Mouse (Mus musculus) v-Abl transformed pro-B cells (cell line): Measurements from ENCODE around the gene Krtap14.

Source experiments
- in situ Hi-C, 2 experiments: fragments of 400-800 bp; cut with MboI; formaldehyde crosslinking; loops; one replicate each; pipeline ENCODE4 v1.15.1; 2025; ENCODE audit not compliant: unreplicated experiment in 2 of 2

Krtap14 gene

GRCm38 (mm10) chr16:88826095-88826652 is at the start of gene Krtap14:
Krtap14 (minus strand) TSS chr16:88826145.
- in situ Hi-C loops = loop anchor here in 1 of 2 experiments (10.0 to 25.0 kb wide), 4 partner anchors 431 to 1361 kb away; no protein-coding TSS in a partner anchor

- in situ Hi-C loops = no loop called here
These were observed 48.2 kb upstream of the Krtap14 start, which contains the start of gene Krtap19-2 for GRCm38 (mm10) chr16:88874169-88874568. Krtap19-2 (minus strand) TSS chr16:88874269.

- in situ Hi-C loops = no loop called here
These were observed 43.4 kb upstream of the Krtap14 start, which contains the start of gene Krtap19-1 for GRCm38 (mm10) chr16:88869311-88869710. Krtap19-1 (minus strand) TSS chr16:88869411.

- in situ Hi-C loops = no loop called here
These were observed 39.0 kb upstream of the Krtap14 start for GRCm38 (mm10) chr16:88864887-88865407.

- in situ Hi-C loops = no loop called here
These were observed 25.5 kb upstream of the Krtap14 start for GRCm38 (mm10) chr16:88851450-88851849.

- in situ Hi-C loops = loop anchor here (10.0 to 25.0 kb wide), 5 partner anchors 454 to 1339 kb away; no protein-coding TSS in a partner anchor
These were observed 22.6 kb upstream of the Krtap14 start for GRCm38 (mm10) chr16:88848558-88848957.

- in situ Hi-C loops = loop anchor here (10.0 to 25.0 kb wide), 5 partner anchors 453 to 1340 kb away; no protein-coding TSS in a partner anchor
These were observed 21.4 kb upstream of the Krtap14 start for GRCm38 (mm10) chr16:88847363-88847762.

- in situ Hi-C loops = loop anchor here in 1 of 2 experiments (10.0 to 25.0 kb wide), 4 partner anchors 432 to 1360 kb away; no protein-coding TSS in a partner anchor
These were observed 1.0 kb upstream of the Krtap14 start for GRCm38 (mm10) chr16:88826978-88827377.

GRCm38 (mm10) chr16:88823736-88824135 is 2.2 kb downstream of the Krtap14 start:
- in situ Hi-C loops = loop anchor here (5.0 to 10.0 kb wide), 2 partner anchors 166 to 429 kb away; no protein-coding TSS in a partner anchor

GRCm38 (mm10) chr16:88820066-88820465 is 5.9 kb downstream of the Krtap14 start, which contains the start of gene Krtap15:
Krtap15 (plus strand) TSS chr16:88820215.
- in situ Hi-C loops = loop anchor here (5.0 to 10.0 kb wide), 2 partner anchors 163 to 425 kb away; no protein-coding TSS in a partner anchor

GRCm38 (mm10) chr16:88811827-88812226 is 14.1 kb downstream of the Krtap14 start, which contains the start of gene Gm20741:
Gm20741 (minus strand) TSS chr16:88812220.
- in situ Hi-C loops = no loop called here

GRCm38 (mm10) chr16:88786786-88787185 is 39.2 kb downstream of the Krtap14 start:
- in situ Hi-C loops = no loop called here

GRCm38 (mm10) chr16:88777596-88777995 is 48.3 kb downstream of the Krtap14 start, which contains the start of gene Gm5965:
Gm5965 (plus strand) TSS chr16:88777896.
- in situ Hi-C loops = no loop called here

GRCm38 (mm10) chr16:88774106-88774505 is 51.8 kb downstream of the Krtap14 start, which contains the start of gene 2310057N15Rik:
2310057N15Rik (minus strand) TSS chr16:88774206.
- in situ Hi-C loops = no loop called here
